Mouse (Mus musculus) small intestine, adult 2 months (tissue): Measurements from ENCODE around the gene Rpusd3. TPM values are rescaled to one million over a fixed set of nuclear protein-coding genes. Genes with fewer than 3 reads are reported as not detected.

ENCODE experiments used
- H3K27ac ChIP-seq: fragments of 200-500 bp; 2 replicates; pipeline ENCODE4 v1.5.1; 2012; ENCODE audit warnings: low read depth, low read length, control low read depth, inconsistent platforms; ENCODE audit not compliant: insufficient read depth
- H3K27me3 ChIP-seq: fragments of 200-500 bp; 2 replicates; pipeline ENCODE4 v1.6.1; 2012; ENCODE audit warnings: mild to moderate bottlenecking, moderate library complexity, low read length, inconsistent platforms; ENCODE audit not compliant: control insufficient read depth, insufficient read depth
- H3K36me3 ChIP-seq: fragments of 200-500 bp; 2 replicates; pipeline ENCODE4 v1.6.1; 2012; ENCODE audit warnings: mild to moderate bottlenecking, low read length, control low read depth, inconsistent platforms; ENCODE audit not compliant: control insufficient read depth, insufficient read depth
- H3K4me1 ChIP-seq: fragments of 200-500 bp; 2 replicates; pipeline ENCODE4 v1.6.1; 2012; ENCODE audit warnings: low read length, inconsistent platforms, mixed read lengths; ENCODE audit not compliant: control insufficient read depth, insufficient read depth, insufficient read length
- H3K4me3 ChIP-seq: fragments of 200-500 bp; 2 replicates; pipeline ENCODE4 v1.5.1; 2012; ENCODE audit warnings: low read depth, mild to moderate bottlenecking, control low read depth, inconsistent platforms, low read length, moderate library complexity
- CTCF ChIP-seq: fragments of 200-500 bp; IDR thresholded peaks from 2 replicates; pipeline ENCODE4 v1.5.1; 2012; ENCODE audit warnings: low read depth, mild to moderate bottlenecking, control low read depth, inconsistent platforms, low read length, moderate library complexity, mixed read lengths; ENCODE audit not compliant: insufficient replicate concordance, insufficient read length; ENCODE audit errors: extremely low read depth
- POLR2A ChIP-seq: fragments of 200-500 bp; IDR thresholded peaks from 2 replicates; pipeline ENCODE4 v1.6.1; 2012; ENCODE audit warnings: low read depth, mild to moderate bottlenecking, control low read depth, inconsistent platforms, low read length, moderate library complexity
- WGBS: fragments of 180-500 bp; shearing (Covaris S2); methylation state at CpG from one replicate; pipeline ENCODE4 v1.1.7; 2018; 5-methylcytosine and 5-hydroxymethylcytosine counted together
- polyA plus RNA-seq: library from polyadenylated mRNA; depleted of rRNA; stranded (reverse); fragments of >200 nt; gene quantifications from 2 replicates; pipeline ENCODE4 v1.2.3, GENCODE M21; 2012

Gene Rpusd3
- polyA plus RNA-seq, 1 experiment, result 71.6 TPM

GRCm38 (mm10) chr6:113438721-113439430 lies 19.7 kb upstream of the Rpusd3 start:
- no peaks in the 10 kb centered on the region for H3K36me3 ChIP-seq
- H3K4me1 ChIP-seq, result peaks cover 20% of the 10 kb centered on the region
- TF ChIP-seq POLR2A, result no peak
- H3K4me3 ChIP-seq, result no peak overlapping the region
- WGBS, result 19% methylated on average over 12 of the region's 12 CpGs
- peak overlapping the region; percentile 94 for H3K27ac ChIP-seq
- no peaks in the 10 kb centered on the region for H3K27me3 ChIP-seq

DNA sequence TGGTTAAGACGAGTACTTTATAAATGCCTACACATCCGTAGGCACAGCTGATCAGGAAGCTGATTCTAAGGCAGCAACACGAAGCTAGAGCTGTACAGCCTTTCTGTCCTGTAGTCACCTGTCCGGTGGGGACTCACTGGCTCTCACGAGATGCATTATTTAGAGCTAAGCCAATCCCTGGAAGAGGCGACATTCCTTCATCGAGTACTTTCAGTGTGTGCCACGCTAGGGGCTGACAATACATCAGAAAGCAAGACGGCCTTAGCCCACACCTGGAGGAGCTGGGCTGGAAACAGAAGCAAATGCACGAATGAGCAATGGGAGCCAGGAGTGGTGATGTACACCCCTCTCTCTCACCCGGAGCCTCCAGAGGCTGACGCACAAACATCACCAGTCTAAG lies 18.0 kb upstream of the Rpusd3 start:
- no peak overlapping the region for H3K4me3 ChIP-seq
- no peaks in the 10 kb centered on the region for H3K27me3 ChIP-seq
- H3K4me1 ChIP-seq, result peaks cover 20% of the 10 kb centered on the region
- no peaks in the 10 kb centered on the region for H3K36me3 ChIP-seq
- no peak for TF ChIP-seq POLR2A
- TF ChIP-seq CTCF, result no peak
- 82% methylated on average over 12 of the region's 12 CpGs for WGBS
- no peak overlapping the region for H3K27ac ChIP-seq

- peak within 1 kb of the TSS; percentile 60 for H3K4me3 ChIP-seq
- TF ChIP-seq POLR2A (no peak), CTCF (no peak)
- peaks cover 16% of the 10 kb centered on the region for H3K4me1 ChIP-seq
- no peaks in the 10 kb centered on the region for H3K27me3 ChIP-seq
- WGBS, result 91% methylated on average over 9 of the region's 9 CpGs
- peak within 1 kb of the TSS; percentile 86 for H3K27ac ChIP-seq
- H3K36me3 ChIP-seq, result no peaks in the 10 kb centered on the region
Observed at GRCm38 (mm10) chr6:113435664-113436205, 16.6 kb upstream of the Rpusd3 start, which contains the start of gene Cidec. Cidec (minus strand) TSS chr6:113435760.

- 18% methylated on average over 7 of the region's 7 CpGs for WGBS
Observed at GRCm38 (mm10) chr6:113434691-113435090, 15.6 kb upstream of the Rpusd3 start.

DNA sequence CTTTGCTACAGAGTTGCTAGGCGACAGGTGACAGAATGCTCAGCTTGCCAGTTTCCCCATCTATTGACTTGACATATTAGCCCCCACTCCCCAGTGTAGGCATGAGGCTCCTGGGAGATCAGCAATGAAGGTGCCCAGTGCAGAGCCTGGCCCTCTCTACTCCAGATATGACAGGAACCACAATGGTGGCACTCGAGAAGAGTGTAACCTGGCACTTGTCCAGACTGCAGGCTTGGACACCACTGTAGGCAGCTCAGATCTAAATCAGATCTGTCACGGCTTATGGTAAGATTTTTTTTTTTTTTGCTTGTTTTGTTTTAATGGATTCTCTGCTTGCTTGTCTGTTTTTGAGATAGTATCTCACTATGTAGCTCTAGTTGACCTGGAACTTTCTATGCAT lies 14.5 kb upstream of the Rpusd3 start:
- peak overlapping the region; percentile 82; the same call in 1 of the 2 replicates for H3K27ac ChIP-seq
- peak overlapping the region; percentile 52 for H3K4me3 ChIP-seq
- H3K4me1 ChIP-seq, result peaks cover 12% of the 10 kb centered on the region
- H3K36me3 ChIP-seq, result no peaks in the 10 kb centered on the region
- H3K27me3 ChIP-seq, result no peaks in the 10 kb centered on the region
- 61% methylated on average over 3 of the region's 3 CpGs for WGBS
- no peak for TF ChIP-seq POLR2A
- TF ChIP-seq CTCF, result no peak

More at GRCm38 (mm10) chr6:113434691-113435090, 15.6 kb upstream of the Rpusd3 start:
- peak; percentile 29; the same call in 1 of the 2 replicates for TF ChIP-seq CTCF
- TF ChIP-seq POLR2A, result peak; percentile 77; the same call in 1 of the 2 replicates
- no peaks in the 10 kb centered on the region for H3K27me3 ChIP-seq
- peak overlapping the region; percentile 86 for H3K27ac ChIP-seq
- no peaks in the 10 kb centered on the region for H3K36me3 ChIP-seq
- H3K4me1 ChIP-seq, result peaks cover 16% of the 10 kb centered on the region
- peak overlapping the region; percentile 60 for H3K4me3 ChIP-seq

DNA sequence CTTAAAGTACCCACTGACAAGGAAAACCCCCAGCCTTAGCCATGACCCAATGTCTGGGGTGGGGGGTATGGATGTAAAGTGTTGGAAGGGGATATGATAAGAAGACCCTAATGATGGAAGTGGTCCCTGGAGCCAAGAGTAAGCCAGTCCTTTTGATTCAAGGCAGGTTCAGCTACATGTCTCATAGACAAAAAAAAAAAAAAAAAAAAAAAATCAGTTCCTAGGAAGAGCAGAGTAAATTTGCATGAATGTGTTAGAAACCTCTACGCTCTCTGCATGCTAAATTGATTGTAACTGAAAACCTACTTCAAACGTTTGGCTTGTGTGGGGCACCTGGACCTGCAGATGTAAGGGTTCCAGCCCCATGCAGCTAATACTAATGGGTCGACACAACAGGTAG lies 12.7 kb upstream of the Rpusd3 start:
- Histone ChIP-seq H3K4me1 (peaks cover 10% of the 10 kb centered on the region), H3K36me3 (peaks cover 4% of the 10 kb centered on the region; the same call in 1 of the 2 replicates), H3K27me3 (no peaks in the 10 kb centered on the region), H3K27ac (no peak overlapping the region), H3K4me3 (peak overlapping the region; percentile 23; the same call in 1 of the 2 replicates)
- TF ChIP-seq CTCF, result no peak
- TF ChIP-seq POLR2A, result no peak
- WGBS, result 74% methylated on average over 3 of the region's 3 CpGs

DNA sequence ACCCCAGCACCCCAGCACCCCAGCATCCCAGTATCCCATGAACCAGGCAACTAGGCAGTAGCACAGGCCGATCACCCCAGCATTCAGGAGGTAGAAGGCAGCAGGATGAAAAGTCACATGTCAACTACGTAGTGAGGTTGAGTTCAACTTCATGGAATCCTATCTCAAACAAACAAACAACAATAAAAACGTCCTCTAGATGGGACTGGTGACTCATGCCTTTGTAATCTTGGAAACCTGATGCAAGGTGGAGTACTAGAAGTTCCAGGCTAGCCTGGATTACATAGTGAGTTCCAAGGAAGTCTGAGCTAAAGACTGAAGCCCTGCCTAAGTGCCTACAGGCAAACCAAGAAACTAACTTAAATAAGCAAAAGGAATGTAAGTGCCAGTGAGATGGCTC lies 11.7 kb upstream of the Rpusd3 start:
- 27% methylated on average over 3 of the region's 3 CpGs for WGBS
- Histone ChIP-seq H3K4me3 (no peak overlapping the region), H3K36me3 (peaks cover 4% of the 10 kb centered on the region; the same call in 1 of the 2 replicates), H3K27ac (peak overlapping the region; percentile 31; the same call in 1 of the 2 replicates), H3K4me1 (peaks cover 10% of the 10 kb centered on the region), H3K27me3 (no peaks in the 10 kb centered on the region)
- TF ChIP-seq POLR2A, result no peak
- TF ChIP-seq CTCF, result no peak
